Mouse (Mus musculus): Measurements from ENCODE around the gene Gm20388. TPM values are rescaled to one million over a fixed set of nuclear protein-coding genes. Genes with fewer than 3 reads are reported as not detected.
A peak's percentile ranks its signal among the peaks of the same experiment; 100 is the strongest.

Gm20388 gene
- polyA plus RNA-seq, 1 experiment from 2014 or later: not detected

- Histone ChIP-seq H3K27ac (replicated peaks in 1 of 2; ENCODE audit: control insufficient read depth in 1 of 2, insufficient read depth in 1 of 2, low read depth in 2 of 2, low read length in 2 of 2) (no peak overlapping the region), H3K4me1 (ENCODE audit: control insufficient read depth in 2 of 2, insufficient read depth in 2 of 2, low read length in 2 of 2) (peaks cover 17 to 64% of the 10 kb centered on the region in 2 experiments), H3K9ac (ENCODE audit: low read length) (no peak overlapping the region), H3K4me2 (ENCODE audit: low read length) (no peak overlapping the region), H3K4me3 (ENCODE audit: control insufficient read depth in 1 of 2, insufficient read depth in 1 of 2, low read depth in 1 of 2, low read length in 2 of 2) (no peak overlapping the region), H3K27me3 (ENCODE audit: control insufficient read depth, insufficient read depth, low read length) (no peaks in the 10 kb centered on the region), H3K36me3 (ENCODE audit: control insufficient read depth, insufficient read depth, low read length) (no peaks in the 10 kb centered on the region), H3K9me3 (ENCODE audit: control insufficient read depth, low read length) (no peaks in the 10 kb centered on the region)
- WGBS: 87% methylated on average over 4 of the region's 4 CpGs
- no peak for ATAC-seq (ENCODE audit: insufficient number of reproducible peaks, insufficient read depth, low FRiP score, low read depth)
Measured at GRCm38 (mm10) chr8:119915298-119915697, 4.7 kb downstream of the Gm20388 start.

GRCm38 (mm10) chr8:119916237-119916892, 5.7 kb downstream of the Gm20388 start:
- no peak for ATAC-seq (ENCODE audit: insufficient number of reproducible peaks, insufficient read depth, low FRiP score, low read depth)
- H3K4me1 ChIP-seq (ENCODE audit: control insufficient read depth in 2 of 2, insufficient read depth in 2 of 2, low read length in 2 of 2): peaks cover 17 to 63% of the 10 kb centered on the region in 2 experiments
- no peak overlapping the region for H3K9ac ChIP-seq (ENCODE audit: low read length)
- no peaks in the 10 kb centered on the region for H3K27me3 ChIP-seq (ENCODE audit: control insufficient read depth, insufficient read depth, low read length)
- H3K4me2 ChIP-seq (ENCODE audit: low read length): no peak overlapping the region
- WGBS: 62% methylated on average over 16 of the region's 16 CpGs
- H3K9me3 ChIP-seq (ENCODE audit: control insufficient read depth, low read length): no peaks in the 10 kb centered on the region
- H3K36me3 ChIP-seq (ENCODE audit: control insufficient read depth, insufficient read depth, low read length): no peaks in the 10 kb centered on the region
- H3K4me3 ChIP-seq (ENCODE audit: control insufficient read depth in 1 of 2, insufficient read depth in 1 of 2, low read depth in 1 of 2, low read length in 2 of 2): no peak overlapping the region
- H3K27ac ChIP-seq (replicated peaks in 1 of 2; ENCODE audit: control insufficient read depth in 1 of 2, insufficient read depth in 1 of 2, low read depth in 2 of 2, low read length in 2 of 2): no peak overlapping the region

GRCm38 (mm10) chr8:119917415-119917814, 6.8 kb downstream of the Gm20388 start:
- Histone ChIP-seq H3K4me3 (ENCODE audit: control insufficient read depth in 1 of 2, insufficient read depth in 1 of 2, low read depth in 1 of 2, low read length in 2 of 2) (no peak overlapping the region), H3K27ac (replicated peaks in 1 of 2; ENCODE audit: control insufficient read depth in 1 of 2, insufficient read depth in 1 of 2, low read depth in 2 of 2, low read length in 2 of 2) (no peak overlapping the region), H3K9ac (ENCODE audit: low read length) (no peak overlapping the region; the same call in 1 of the 2 replicates), H3K4me1 (ENCODE audit: control insufficient read depth in 2 of 2, insufficient read depth in 2 of 2, low read length in 2 of 2) (peaks cover 16 to 54% of the 10 kb centered on the region in 2 experiments), H3K4me2 (ENCODE audit: low read length) (no peak overlapping the region), H3K9me3 (ENCODE audit: control insufficient read depth, low read length) (no peaks in the 10 kb centered on the region), H3K36me3 (ENCODE audit: control insufficient read depth, insufficient read depth, low read length) (no peaks in the 10 kb centered on the region), H3K27me3 (ENCODE audit: control insufficient read depth, insufficient read depth, low read length) (no peaks in the 10 kb centered on the region)
- 82% methylated on average over 3 of the region's 3 CpGs for WGBS
- ATAC-seq (ENCODE audit: insufficient number of reproducible peaks, insufficient read depth, low FRiP score, low read depth): no peak

- peak; percentile 26; the same call in 1 of the 2 replicates for ATAC-seq (ENCODE audit: insufficient number of reproducible peaks, insufficient read depth, low FRiP score, low read depth)
- H3K9me3 ChIP-seq (ENCODE audit: control insufficient read depth, low read length): no peaks in the 10 kb centered on the region
- peaks cover 12 to 48% of the 10 kb centered on the region in 2 experiments for H3K4me1 ChIP-seq (ENCODE audit: control insufficient read depth in 2 of 2, insufficient read depth in 2 of 2, low read length in 2 of 2)
- H3K9ac ChIP-seq (ENCODE audit: low read length): no peak overlapping the region
- no peaks in the 10 kb centered on the region for H3K36me3 ChIP-seq (ENCODE audit: control insufficient read depth, insufficient read depth, low read length)
- H3K27me3 ChIP-seq (ENCODE audit: control insufficient read depth, insufficient read depth, low read length): no peaks in the 10 kb centered on the region
- no peak overlapping the region for H3K4me2 ChIP-seq (ENCODE audit: low read length)
- H3K4me3 ChIP-seq (ENCODE audit: control insufficient read depth in 1 of 2, insufficient read depth in 1 of 2, low read depth in 1 of 2, low read length in 2 of 2): no peak overlapping the region
- WGBS: 0% methylated on average over 1 of the region's 1 CpGs
- H3K27ac ChIP-seq (replicated peaks in 1 of 2; ENCODE audit: control insufficient read depth in 1 of 2, insufficient read depth in 1 of 2, low read depth in 2 of 2, low read length in 2 of 2): no peak overlapping the region
Measured at GRCm38 (mm10) chr8:119918155-119918567, 7.5 kb downstream of the Gm20388 start.

GRCm38 (mm10) chr8:119923259-119923658, 12.6 kb downstream of the Gm20388 start:
- H3K4me3 ChIP-seq (ENCODE audit: control insufficient read depth in 1 of 2, insufficient read depth in 1 of 2, low read depth in 1 of 2, low read length in 2 of 2): no peak overlapping the region
- H3K27ac ChIP-seq (replicated peaks in 1 of 2; ENCODE audit: control insufficient read depth in 1 of 2, insufficient read depth in 1 of 2, low read depth in 2 of 2, low read length in 2 of 2): no peak overlapping the region
- H3K36me3 ChIP-seq (ENCODE audit: control insufficient read depth, insufficient read depth, low read length): no peaks in the 10 kb centered on the region
- H3K4me2 ChIP-seq (ENCODE audit: low read length): no peak overlapping the region
- no peaks in the 10 kb centered on the region for H3K27me3 ChIP-seq (ENCODE audit: control insufficient read depth, insufficient read depth, low read length)
- no peak overlapping the region for H3K9ac ChIP-seq (ENCODE audit: low read length)
- peaks cover 9 to 22% of the 10 kb centered on the region in 2 experiments; a peak in 3 of 4 replicates for H3K4me1 ChIP-seq (ENCODE audit: control insufficient read depth in 2 of 2, insufficient read depth in 2 of 2, low read length in 2 of 2)
- no peaks in the 10 kb centered on the region for H3K9me3 ChIP-seq (ENCODE audit: control insufficient read depth, low read length)
- WGBS: 84% methylated on average over 5 of the region's 5 CpGs
- no peak for ATAC-seq (ENCODE audit: insufficient number of reproducible peaks, insufficient read depth, low FRiP score, low read depth)

GRCm38 (mm10) chr8:119925428-119925827, 14.8 kb downstream of the Gm20388 start:
- no peaks in the 10 kb centered on the region for H3K9me3 ChIP-seq (ENCODE audit: control insufficient read depth, low read length)
- no peak for ATAC-seq (ENCODE audit: insufficient number of reproducible peaks, insufficient read depth, low FRiP score, low read depth)
- H3K9ac ChIP-seq (ENCODE audit: low read length): no peak overlapping the region
- H3K36me3 ChIP-seq (ENCODE audit: control insufficient read depth, insufficient read depth, low read length): no peaks in the 10 kb centered on the region; the same call in 1 of the 2 replicates
- H3K4me2 ChIP-seq (ENCODE audit: low read length): no peak overlapping the region
- H3K27ac ChIP-seq (replicated peaks in 1 of 2; ENCODE audit: control insufficient read depth in 1 of 2, insufficient read depth in 1 of 2, low read depth in 2 of 2, low read length in 2 of 2): 0 out of 4 replicates have a peak overlapping the region, but pooled peaks of 1 of the 2 experiments have one; percentile 33
- H3K4me3 ChIP-seq (ENCODE audit: control insufficient read depth in 1 of 2, insufficient read depth in 1 of 2, low read depth in 1 of 2, low read length in 2 of 2): no peak overlapping the region
- no peaks in the 10 kb centered on the region for H3K27me3 ChIP-seq (ENCODE audit: control insufficient read depth, insufficient read depth, low read length)
- WGBS: 85% methylated on average over 4 of the region's 4 CpGs
- H3K4me1 ChIP-seq (ENCODE audit: control insufficient read depth in 2 of 2, insufficient read depth in 2 of 2, low read length in 2 of 2): peaks cover 10 to 27% of the 10 kb centered on the region in 2 experiments

- Histone ChIP-seq H3K27me3 (ENCODE audit: control insufficient read depth, insufficient read depth, low read length) (no peaks in the 10 kb centered on the region), H3K27ac (replicated peaks in 1 of 2; ENCODE audit: control insufficient read depth in 1 of 2, insufficient read depth in 1 of 2, low read depth in 2 of 2, low read length in 2 of 2) (0 out of 4 replicates have a peak overlapping the region, but pooled peaks of 1 of the 2 experiments have one; percentile 33), H3K9ac (ENCODE audit: low read length) (no peak overlapping the region; the same call in 1 of the 2 replicates), H3K9me3 (ENCODE audit: control insufficient read depth, low read length) (no peaks in the 10 kb centered on the region), H3K4me2 (ENCODE audit: low read length) (no peak overlapping the region), H3K4me3 (ENCODE audit: control insufficient read depth in 1 of 2, insufficient read depth in 1 of 2, low read depth in 1 of 2, low read length in 2 of 2) (no peak overlapping the region), H3K36me3 (ENCODE audit: control insufficient read depth, insufficient read depth, low read length) (no peaks in the 10 kb centered on the region; the same call in 1 of the 2 replicates), H3K4me1 (ENCODE audit: control insufficient read depth in 2 of 2, insufficient read depth in 2 of 2, low read length in 2 of 2) (peaks cover 12 to 37% of the 10 kb centered on the region in 2 experiments)
- 74% methylated on average over 2 of the region's 2 CpGs for WGBS
- ATAC-seq (ENCODE audit: insufficient number of reproducible peaks, insufficient read depth, low FRiP score, low read depth): no peak
Measured at GRCm38 (mm10) chr8:119926474-119926873, 15.8 kb downstream of the Gm20388 start.

Data from heart, embryonic 14.5 days (tissue).